Mouse (Mus musculus) liver, embryonic 11.5 days (tissue): Measurements from ENCODE around the gene Snx29. TPM values are rescaled to one million over a fixed set of nuclear protein-coding genes. Genes with fewer than 3 reads are reported as not detected.

Source experiments
- ATAC-seq: fragments of 200-750 bp; cut with Nextera tagmentation; replicated peaks from 2 replicates; pipeline ENCODE4 v1.8.0; 2017; ENCODE audit warnings: moderate number of reproducible peaks, mild to moderate bottlenecking, moderate TSS enrichment, moderate library complexity; ENCODE audit not compliant: low FRiP score
- DNase-seq: peaks from one replicate; pipeline ENCODE4 v3.0.0-alpha.2; 2017; ENCODE audit warnings: low spot score
- H3K27ac ChIP-seq: fragments of 300-500 bp; sonication (generic); 2 replicates; pipeline ENCODE4 v1.5.1; 2014; ENCODE audit warnings: mild to moderate bottlenecking, low read depth, low read length, control low read depth
- H3K27me3 ChIP-seq: fragments of 300-500 bp; sonication (generic); replicated peaks from 2 replicates; pipeline ENCODE4 v1.6.1; 2014; ENCODE audit warnings: low read length, mixed read lengths; ENCODE audit not compliant: control insufficient read depth, insufficient read depth
- H3K36me3 ChIP-seq: fragments of 300-500 bp; sonication (generic); 2 replicates; pipeline ENCODE4 v1.6.1; 2014; ENCODE audit warnings: mild to moderate bottlenecking, low read length, moderate library complexity, mixed read lengths; ENCODE audit not compliant: control insufficient read depth, insufficient read depth
- H3K4me1 ChIP-seq: fragments of 300-500 bp; sonication (generic); replicated peaks from 2 replicates; pipeline ENCODE4 v1.6.1; 2014; ENCODE audit warnings: low read length, mixed read lengths; ENCODE audit not compliant: control insufficient read depth, insufficient read depth
- H3K4me2 ChIP-seq: fragments of 300-500 bp; sonication (generic); 2 replicates; pipeline ENCODE4 v1.6.1; 2014; ENCODE audit warnings: mild to moderate bottlenecking, control low read depth, moderate library complexity
- H3K4me3 ChIP-seq: fragments of 300-500 bp; sonication (generic); 2 replicates; pipeline ENCODE4 v1.5.1; 2014; ENCODE audit warnings: low read depth, low read length, control low read depth
- H3K9ac ChIP-seq: fragments of 300-500 bp; sonication (generic); 2 replicates; pipeline ENCODE4 v1.6.1; 2014; ENCODE audit warnings: low read depth, low read length, control low read depth
- H3K9me3 ChIP-seq: fragments of 300-500 bp; sonication (generic); 2 replicates; pipeline ENCODE4 v1.6.1; 2016; ENCODE audit warnings: low read length, inconsistent platforms, mixed read lengths; ENCODE audit not compliant: control insufficient read depth
- WGBS: fragments of 180-500 bp; shearing (Covaris S2); extraction: QIAGEN DNeasy Blood & Tissue Kit; methylation state at CpG from one replicate; pipeline ENCODE4 v1.1.7; 2014; 5-methylcytosine and 5-hydroxymethylcytosine counted together
- polyA plus RNA-seq: library from polyadenylated mRNA; unstranded; fragments of >200 nt; fragmentation: Nextera tagmentation; extraction: Ambion mirVana; gene quantifications from 2 replicates; pipeline ENCODE4 v1.2.1, GENCODE M21; 2014

The Snx29 gene
- polyA plus RNA-seq, 1 experiment from 2014 or later = 5.1 TPM

GRCm38 (mm10) chr16:11537663-11538062 lies 215.0 kb downstream of the Snx29 start:
- Histone ChIP-seq H3K4me2 (no peak overlapping the region), H3K27me3 (no peaks in the 10 kb centered on the region), H3K27ac (no peak overlapping the region), H3K9me3 (no peaks in the 10 kb centered on the region), H3K4me3 (no peak overlapping the region), H3K36me3 (no peaks in the 10 kb centered on the region), H3K9ac (no peak overlapping the region), H3K4me1 (no peaks in the 10 kb centered on the region)
- DNase-seq (no peak), ATAC-seq (no peak)
- WGBS = 68% methylated on average over 5 of the region's 5 CpGs

DNA sequence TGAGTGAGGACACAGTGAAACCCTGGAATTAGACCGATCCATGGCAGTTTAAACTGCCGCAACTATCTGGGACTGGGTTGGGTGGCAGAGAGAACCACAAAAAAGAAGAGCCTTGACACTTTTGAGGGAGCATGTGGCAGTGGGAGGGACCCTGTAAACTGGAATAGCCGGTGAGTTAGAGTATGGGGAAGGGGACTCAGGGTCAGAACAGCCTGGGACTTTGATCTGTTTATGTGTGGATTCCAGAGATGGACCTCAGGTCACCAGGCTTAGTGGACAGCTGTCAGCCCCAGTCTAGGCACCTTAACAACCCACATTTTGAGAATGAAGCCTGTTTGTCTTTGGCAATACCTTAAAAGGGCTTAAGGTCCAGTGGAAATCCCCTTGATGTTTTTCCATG lies 215.5 kb downstream of the Snx29 start:
- no peak overlapping the region for H3K4me3 ChIP-seq
- 64% methylated on average over 3 of the region's 3 CpGs for WGBS
- no peak for ATAC-seq
- no peak overlapping the region for H3K27ac ChIP-seq
- H3K4me2 ChIP-seq = no peak overlapping the region
- H3K4me1 ChIP-seq = no peaks in the 10 kb centered on the region
- no peaks in the 10 kb centered on the region for H3K9me3 ChIP-seq
- DNase-seq = no peak
- no peaks in the 10 kb centered on the region for H3K27me3 ChIP-seq
- H3K9ac ChIP-seq = no peak overlapping the region
- no peaks in the 10 kb centered on the region for H3K36me3 ChIP-seq

DNA sequence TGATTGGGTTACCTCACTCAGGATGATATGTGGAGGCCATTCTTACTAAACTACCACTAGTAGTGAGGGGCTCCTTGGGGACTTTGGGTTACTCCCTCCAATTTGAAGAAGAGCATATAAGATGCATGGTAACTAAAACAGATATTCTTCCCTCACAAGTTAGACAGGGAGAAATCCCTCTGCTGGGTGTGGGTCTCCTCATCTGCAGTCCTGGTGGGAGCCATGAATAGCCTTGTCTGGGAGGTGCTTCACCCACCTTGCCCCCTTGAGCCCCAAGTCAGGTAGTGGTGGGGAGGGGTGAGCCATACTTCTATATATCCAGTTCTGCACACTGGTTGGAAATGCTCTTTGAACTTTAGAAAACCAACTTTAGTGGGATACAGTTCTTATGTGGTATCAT lies 218.3 kb downstream of the Snx29 start:
- Histone ChIP-seq H3K36me3 (no peaks in the 10 kb centered on the region), H3K9me3 (no peaks in the 10 kb centered on the region), H3K4me2 (no peak overlapping the region), H3K4me1 (no peaks in the 10 kb centered on the region), H3K27ac (no peak overlapping the region), H3K9ac (no peak overlapping the region), H3K4me3 (no peak overlapping the region), H3K27me3 (no peaks in the 10 kb centered on the region)
- DNase-seq = no peak
- no peak for ATAC-seq

DNA sequence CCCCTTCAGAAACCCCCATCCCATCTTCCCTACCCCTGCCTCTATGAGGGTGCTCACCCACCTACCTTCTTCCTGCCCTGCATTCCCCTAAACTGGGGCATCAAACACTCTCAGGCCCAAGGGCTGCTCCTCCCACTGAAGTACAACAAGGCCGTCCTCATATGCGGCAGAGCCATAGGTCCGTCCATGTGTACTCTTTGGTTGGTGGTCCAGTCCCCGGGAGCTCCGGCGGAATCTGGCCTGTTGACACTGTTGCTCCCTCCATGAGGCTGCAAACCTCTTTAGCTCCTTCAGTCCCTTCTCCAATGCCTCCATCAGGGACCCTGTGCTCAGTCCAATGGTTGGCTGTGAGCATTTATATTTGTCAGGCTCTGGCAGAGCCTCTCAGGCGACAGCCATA lies 219.1 kb downstream of the Snx29 start:
- Histone ChIP-seq H3K4me2 (no peak overlapping the region), H3K9ac (no peak overlapping the region), H3K9me3 (no peaks in the 10 kb centered on the region), H3K4me3 (no peak overlapping the region), H3K4me1 (no peaks in the 10 kb centered on the region), H3K36me3 (no peaks in the 10 kb centered on the region), H3K27ac (no peak overlapping the region), H3K27me3 (no peaks in the 10 kb centered on the region)
- no peak for ATAC-seq
- 88% methylated on average over 7 of the region's 7 CpGs for WGBS
- no peak for DNase-seq

DNA sequence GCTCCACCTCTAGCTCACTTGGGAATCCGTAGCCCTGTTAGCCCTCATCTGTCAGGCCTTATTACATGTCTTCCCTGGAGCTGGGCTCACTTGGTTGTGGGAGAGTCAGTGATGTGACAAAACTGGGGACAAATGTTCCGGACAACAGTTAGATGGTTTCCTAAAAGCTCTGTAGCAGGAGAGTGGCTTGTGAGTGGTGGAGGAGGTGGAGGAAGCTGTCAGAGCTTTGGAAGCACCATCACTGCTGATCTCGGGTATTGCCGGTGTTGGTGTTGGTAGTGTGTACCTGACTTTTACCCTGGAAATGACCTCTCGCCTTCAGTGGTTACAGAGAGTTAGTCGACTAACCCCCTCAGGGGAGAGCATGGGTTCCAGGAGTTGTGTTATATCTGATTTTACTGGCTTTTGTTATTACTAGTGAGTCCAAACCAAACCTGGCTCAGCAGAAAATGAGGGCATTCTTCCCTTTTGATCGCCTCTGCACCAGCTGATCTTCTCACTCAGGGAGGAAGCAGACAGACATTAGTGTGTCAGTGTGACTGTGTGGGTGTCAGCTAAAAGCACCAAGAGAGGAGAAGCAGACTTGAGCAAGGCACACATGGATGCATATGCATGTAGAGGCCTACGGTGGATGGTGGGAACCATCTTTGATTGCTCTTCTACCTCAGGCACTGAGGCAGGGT lies 227.5 kb downstream of the Snx29 start:
- DNase-seq = no peak
- Histone ChIP-seq H3K9ac (no peak overlapping the region), H3K27ac (no peak overlapping the region), H3K9me3 (no peaks in the 10 kb centered on the region), H3K36me3 (no peaks in the 10 kb centered on the region), H3K4me2 (no peak overlapping the region), H3K4me3 (no peak overlapping the region), H3K4me1 (no peaks in the 10 kb centered on the region), H3K27me3 (no peaks in the 10 kb centered on the region)
- ATAC-seq = no peak
- WGBS = 78% methylated on average over 8 of the region's 8 CpGs

DNA sequence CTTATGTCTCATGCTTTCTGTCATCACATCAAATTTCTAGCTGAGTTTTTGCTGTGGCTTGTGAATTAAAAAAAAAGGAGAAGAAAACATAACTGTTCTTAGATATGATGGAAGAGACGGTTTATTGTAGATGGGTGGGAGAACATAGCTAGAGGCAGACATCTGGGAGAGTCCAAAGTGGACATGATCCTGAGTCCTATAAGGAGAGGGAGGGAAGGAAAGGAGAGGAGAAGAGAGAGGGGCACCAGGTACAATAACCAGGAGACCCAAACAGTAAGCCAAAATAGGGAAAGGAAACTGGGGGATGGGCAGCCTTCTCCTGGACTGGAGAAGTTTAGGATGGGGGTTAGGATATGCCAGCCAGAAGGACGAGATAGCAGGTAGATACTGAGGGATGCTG lies 239.0 kb downstream of the Snx29 start:
- no peak for ATAC-seq
- no peak for DNase-seq
- Histone ChIP-seq H3K9me3 (no peaks in the 10 kb centered on the region), H3K4me1 (no peaks in the 10 kb centered on the region), H3K36me3 (no peaks in the 10 kb centered on the region), H3K9ac (no peak overlapping the region), H3K27ac (no peak overlapping the region), H3K4me3 (no peak overlapping the region), H3K27me3 (no peaks in the 10 kb centered on the region), H3K4me2 (no peak overlapping the region)
- 62% methylated on average over 2 of the region's 2 CpGs for WGBS

GRCm38 (mm10) chr16:11563846-11564245 lies 241.1 kb downstream of the Snx29 start:
- H3K4me1 ChIP-seq = no peaks in the 10 kb centered on the region
- no peaks in the 10 kb centered on the region for H3K36me3 ChIP-seq
- ATAC-seq = no peak
- 69% methylated on average over 4 of the region's 4 CpGs for WGBS
- H3K4me3 ChIP-seq = no peak overlapping the region
- no peak overlapping the region for H3K9ac ChIP-seq
- no peak overlapping the region for H3K4me2 ChIP-seq
- no peak overlapping the region for H3K27ac ChIP-seq
- DNase-seq = no peak
- H3K9me3 ChIP-seq = no peaks in the 10 kb centered on the region
- no peaks in the 10 kb centered on the region for H3K27me3 ChIP-seq

GRCm38 (mm10) chr16:11565126-11565525 lies 242.4 kb downstream of the Snx29 start:
- WGBS = 55% methylated on average over 11 of the region's 11 CpGs
- no peak for ATAC-seq
- Histone ChIP-seq H3K27me3 (no peaks in the 10 kb centered on the region), H3K4me3 (no peak overlapping the region), H3K4me2 (no peak overlapping the region), H3K36me3 (no peaks in the 10 kb centered on the region), H3K9ac (no peak overlapping the region), H3K9me3 (no peaks in the 10 kb centered on the region), H3K27ac (no peak overlapping the region), H3K4me1 (no peaks in the 10 kb centered on the region)
- DNase-seq = no peak

DNA sequence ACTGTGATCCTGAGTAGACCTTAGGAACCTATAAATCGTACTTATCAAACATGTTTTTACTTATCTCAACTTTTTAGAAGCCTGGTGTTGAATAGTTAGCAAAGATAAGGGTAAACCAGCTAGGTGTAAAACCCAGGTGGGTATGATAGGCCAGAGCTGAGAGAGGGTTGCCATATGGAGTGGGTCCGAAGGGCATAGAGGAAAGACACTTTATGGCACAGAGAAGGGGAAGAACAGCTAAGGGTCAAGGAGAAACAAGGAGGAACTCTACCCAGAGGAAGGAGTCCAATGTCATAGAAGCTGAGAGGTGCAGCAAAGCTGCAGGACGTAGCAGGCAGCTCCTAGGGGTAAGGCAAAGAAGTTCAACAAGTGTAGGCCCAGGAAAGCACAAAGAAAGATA lies 244.9 kb downstream of the Snx29 start:
- 56% methylated on average over 3 of the region's 3 CpGs for WGBS
- H3K4me3 ChIP-seq = no peak overlapping the region

More for the DNA sequence above, 244.9 kb downstream of the Snx29 start:
- Histone ChIP-seq H3K9ac (no peak overlapping the region), H3K9me3 (no peaks in the 10 kb centered on the region), H3K4me2 (no peak overlapping the region), H3K27ac (no peak overlapping the region), H3K27me3 (no peaks in the 10 kb centered on the region), H3K4me1 (no peaks in the 10 kb centered on the region), H3K36me3 (no peaks in the 10 kb centered on the region)
- ATAC-seq (no peak), DNase-seq (no peak)
